Mouse (Mus musculus) stomach, postnatal 0 days (tissue): ENCODE results near the gene L3mbtl3. TPM values are rescaled to one million over a fixed set of nuclear protein-coding genes. Genes with fewer than 3 reads are reported as not detected.

ENCODE experiments used
- ATAC-seq: fragments of 200-750 bp; cut with Nextera tagmentation; 2 replicates; pipeline ENCODE4 v1.8.0; 2017; ENCODE audit not compliant: low FRiP score, low TSS enrichment
- DNase-seq: peaks from one replicate; pipeline ENCODE4 v3.0.0-alpha.2; 2016; ENCODE audit warnings: low spot score
- H3K27ac ChIP-seq: fragments of 300-500 bp; sonication (generic); replicated peaks from 2 replicates; pipeline ENCODE4 v1.5.1; 2014; ENCODE audit warnings: mild to moderate bottlenecking, control low read depth
- H3K27me3 ChIP-seq: fragments of 300-500 bp; sonication (generic); 2 replicates; pipeline ENCODE4 v1.6.1; 2014; ENCODE audit warnings: low read length; ENCODE audit not compliant: control insufficient read depth, insufficient read depth
- H3K36me3 ChIP-seq: fragments of 300-500 bp; sonication (generic); 2 replicates; pipeline ENCODE4 v1.6.1; 2014; ENCODE audit warnings: low read length, mixed read lengths; ENCODE audit not compliant: control insufficient read depth, insufficient read depth
- H3K4me1 ChIP-seq: fragments of 300-500 bp; sonication (generic); replicated peaks from 2 replicates; pipeline ENCODE4 v1.6.1; 2014; ENCODE audit warnings: antibody characterized with exemption; ENCODE audit not compliant: control insufficient read depth, insufficient read depth
- H3K4me2 ChIP-seq: fragments of 300-500 bp; sonication (generic); replicated peaks from 2 replicates; pipeline ENCODE4 v1.6.1; 2014; ENCODE audit warnings: low read depth, mild to moderate bottlenecking, control low read depth, moderate library complexity
- H3K4me3 ChIP-seq: fragments of 300-500 bp; sonication (generic); 2 replicates; pipeline ENCODE4 v1.5.1; 2014; ENCODE audit warnings: low read depth, low read length, control low read depth
- H3K9ac ChIP-seq: fragments of 300-500 bp; sonication (generic); 2 replicates; pipeline ENCODE4 v1.6.1; 2014; ENCODE audit warnings: mild to moderate bottlenecking, low read length, control low read depth, mixed read lengths
- H3K9me3 ChIP-seq: fragments of 300-500 bp; sonication (generic); 2 replicates; pipeline ENCODE4 v1.6.1; 2016; ENCODE audit warnings: low read length; ENCODE audit not compliant: control insufficient read depth
- CTCF ChIP-seq: IDR thresholded peaks from 2 replicates; pipeline ENCODE4 v1.5.1; 2016; ENCODE audit warnings: antibody characterized with exemption, low read depth, mild to moderate bottlenecking, moderate library complexity
- EP300 ChIP-seq: optimal IDR thresholded peaks from 2 replicates; pipeline ENCODE3; 2016; ENCODE audit warnings: antibody characterized with exemption
- WGBS: fragments of 180-500 bp; shearing (Covaris S2); extraction: QIAGEN DNeasy Blood & Tissue Kit; methylation state at CpG from one replicate; pipeline ENCODE4 v1.1.7; 2014; 5-methylcytosine and 5-hydroxymethylcytosine counted together
- polyA plus RNA-seq: library from polyadenylated mRNA; unstranded; fragments of >200 nt; fragmentation: Nextera tagmentation; extraction: Ambion mirVana; gene quantifications from 2 replicates; pipeline ENCODE4 v1.2.1, GENCODE M21; 2015

Gene L3mbtl3
- 4.3 and 4.9 TPM in 2 replicates for polyA plus RNA-seq

DNA sequence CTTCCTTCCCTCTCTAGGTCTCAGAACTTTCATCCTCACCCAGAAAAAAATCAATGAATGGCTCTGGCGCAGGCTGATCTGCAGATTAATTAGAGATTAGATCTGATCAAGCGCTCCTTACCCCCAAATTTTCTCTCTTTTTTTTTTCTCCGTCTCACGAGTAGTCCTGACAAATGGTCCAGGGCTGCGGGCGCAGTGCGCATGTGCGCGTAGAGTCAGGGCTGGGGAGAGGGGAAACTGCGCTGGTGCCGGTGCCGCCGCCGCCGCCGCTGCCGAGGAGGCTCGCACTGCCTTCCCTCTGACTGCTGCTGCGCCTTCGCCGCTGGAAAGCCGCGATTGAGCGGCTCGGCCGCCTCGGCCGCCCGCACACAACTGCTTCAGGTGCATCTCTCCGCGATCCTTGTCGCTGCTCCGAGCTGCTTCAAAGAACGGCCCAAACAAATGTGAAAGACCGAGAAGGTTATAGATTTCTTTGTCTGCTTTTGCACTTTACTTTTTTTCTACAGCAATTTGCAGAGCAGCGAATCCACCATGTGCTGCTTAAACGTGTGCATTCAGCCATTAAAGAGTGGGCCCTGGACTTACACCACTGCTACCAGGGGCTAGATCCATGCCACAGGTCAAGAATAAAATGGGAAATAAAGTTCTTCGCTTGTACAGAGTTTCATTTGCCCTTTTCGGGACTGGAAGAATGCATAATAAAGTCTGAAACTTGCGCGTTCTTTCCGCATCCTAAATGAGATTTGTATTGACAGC lies at the start of gene L3mbtl3:
Gene L3mbtl3 (minus strand): TSS at position 182 of the 756 bp plus-strand sequence.
- Histone ChIP-seq H3K4me2 (peak within 1 kb of the TSS; percentile 90), H3K4me3 (peak within 1 kb of the TSS; percentile 90), H3K27ac (peak within 1 kb of the TSS; percentile 97), H3K9me3 (no peaks in the 10 kb centered on the region), H3K9ac (peak within 1 kb of the TSS; percentile 93), H3K27me3 (no peaks in the 10 kb centered on the region), H3K36me3 (no peaks in the 10 kb centered on the region), H3K4me1 (no peaks in the 10 kb centered on the region)
- DNase-seq (peak; percentile 88), ATAC-seq (peak; percentile 71; the same call in 1 of the 2 replicates)
- TF ChIP-seq CTCF (no peak), EP300 (no peak)
- 4% methylated on average over 42 of the region's 42 CpGs for WGBS

DNA sequence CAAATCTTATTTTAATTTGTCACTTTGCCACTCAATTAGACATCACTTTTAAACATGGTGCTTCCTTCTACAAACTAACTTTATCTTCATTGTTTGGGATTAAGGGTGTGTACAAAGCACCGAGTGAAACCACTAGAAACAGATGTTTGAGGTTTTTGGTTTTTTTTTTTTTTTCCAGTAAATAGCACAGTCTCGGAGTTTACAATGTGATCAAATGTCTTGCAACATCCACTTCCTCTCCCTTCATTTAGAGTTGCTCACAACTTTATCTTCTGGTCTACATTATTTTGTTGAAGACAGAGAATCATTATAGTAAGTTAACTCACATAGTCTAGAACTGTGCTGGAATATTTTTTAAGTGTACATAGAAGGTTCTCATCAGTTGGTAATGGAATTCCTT lies 45.4 kb upstream of the L3mbtl3 start:
- Histone ChIP-seq H3K4me3 (no peak overlapping the region), H3K27ac (no peak overlapping the region), H3K4me2 (no peak overlapping the region), H3K27me3 (no peaks in the 10 kb centered on the region), H3K9me3 (no peaks in the 10 kb centered on the region), H3K4me1 (no peaks in the 10 kb centered on the region), H3K9ac (no peak overlapping the region), H3K36me3 (no peaks in the 10 kb centered on the region)
- 35% methylated on average over 2 of the region's 2 CpGs for WGBS
- ATAC-seq (no peak), DNase-seq (no peak)
- no peak for TF ChIP-seq CTCF
- no peak for TF ChIP-seq EP300

DNA sequence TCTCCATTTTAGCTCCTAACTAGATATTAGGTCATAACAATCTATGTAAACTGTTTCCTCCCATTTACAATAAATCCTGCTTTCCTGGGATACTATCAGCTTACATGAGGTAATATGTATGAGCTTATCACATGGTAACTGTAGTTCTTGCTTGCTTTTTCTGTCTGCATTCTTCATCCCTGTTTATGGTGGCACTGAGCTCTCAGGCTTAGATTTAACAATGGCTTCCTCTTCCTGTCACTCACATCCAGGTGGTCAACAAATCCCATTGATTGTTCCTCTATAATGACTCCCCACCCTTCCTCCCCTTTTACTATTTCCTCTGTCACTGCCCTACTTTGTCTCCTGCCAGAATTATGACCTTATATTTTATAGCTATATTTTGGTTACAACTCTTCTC lies 12.9 kb upstream of the L3mbtl3 start:
- no peak for DNase-seq
- Histone ChIP-seq H3K36me3 (no peaks in the 10 kb centered on the region), H3K4me3 (no peak overlapping the region), H3K4me1 (no peaks in the 10 kb centered on the region), H3K9ac (no peak overlapping the region), H3K27ac (no peak overlapping the region), H3K4me2 (no peak overlapping the region), H3K9me3 (no peaks in the 10 kb centered on the region), H3K27me3 (no peaks in the 10 kb centered on the region)
- TF ChIP-seq CTCF (no peak), EP300 (no peak)
- ATAC-seq: no peak

DNA sequence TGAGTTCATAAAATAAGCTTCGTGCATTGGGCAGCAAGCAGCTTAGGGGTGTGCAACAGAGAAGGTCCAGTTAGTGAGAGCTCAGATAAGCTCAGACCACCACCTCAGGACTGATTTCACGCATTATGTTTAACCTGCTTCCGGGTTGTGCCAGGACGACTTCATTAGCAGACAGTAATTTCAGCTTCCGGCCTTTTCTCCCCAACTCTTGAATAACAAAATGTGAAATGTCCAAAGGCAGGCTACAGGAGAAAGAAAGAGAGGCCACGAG lies 1.5 kb upstream of the L3mbtl3 start:
- no peaks in the 10 kb centered on the region for H3K4me1 ChIP-seq
- DNase-seq (no peak), ATAC-seq (no peak)
- no peaks in the 10 kb centered on the region for H3K9me3 ChIP-seq
- TF ChIP-seq CTCF: no peak
- TF ChIP-seq EP300: no peak
- WGBS: 88% methylated on average over 6 of the region's 6 CpGs
- H3K4me3 ChIP-seq: no peak overlapping the region
- H3K36me3 ChIP-seq: no peaks in the 10 kb centered on the region
- no peak overlapping the region for H3K9ac ChIP-seq
- H3K27me3 ChIP-seq: no peaks in the 10 kb centered on the region
- no peak overlapping the region for H3K27ac ChIP-seq
- no peak overlapping the region for H3K4me2 ChIP-seq

DNA sequence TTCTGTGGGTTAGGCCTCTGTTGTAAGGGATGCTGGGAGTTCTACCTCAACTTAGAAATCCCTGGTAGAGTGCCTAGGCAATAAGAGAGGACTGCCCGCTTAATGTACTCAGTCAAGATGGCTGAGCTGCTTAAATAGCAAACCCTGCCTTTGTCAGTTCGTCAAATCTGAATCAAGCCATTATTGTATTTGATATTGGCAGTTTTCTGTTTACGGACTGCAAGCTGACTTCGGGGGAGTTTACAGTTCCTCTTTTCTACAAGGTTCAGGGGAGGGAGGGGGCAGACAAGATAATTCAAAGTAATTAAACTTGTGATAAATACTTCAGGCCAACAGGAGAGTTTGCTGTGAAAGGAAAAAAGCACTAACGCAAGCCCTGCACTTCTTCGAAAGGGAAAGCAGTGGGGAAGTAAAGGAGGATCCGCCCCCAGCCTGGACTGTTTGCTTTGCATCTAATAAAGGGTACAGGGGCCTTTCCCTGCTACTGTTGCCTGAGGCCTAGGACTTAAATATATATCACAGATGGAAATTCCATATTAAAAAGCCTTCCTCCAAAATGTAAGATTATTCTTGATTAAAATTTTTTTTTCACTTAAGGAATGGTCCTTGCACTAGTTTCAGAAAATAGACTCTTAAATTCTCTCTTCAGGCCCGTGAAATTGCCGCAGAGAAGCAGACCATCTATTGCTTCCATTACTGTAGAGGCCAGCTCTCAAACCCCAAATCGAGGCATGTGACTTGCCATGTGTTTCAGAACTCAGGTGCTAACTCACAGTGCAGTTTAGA lies 968 bp upstream of the L3mbtl3 start:
- peak overlapping the region; percentile 90; the same call in 1 of the 2 replicates for H3K4me3 ChIP-seq
- WGBS: 50% methylated on average over 10 of the region's 10 CpGs
- H3K9ac ChIP-seq: no peak overlapping the region
- DNase-seq (no peak), ATAC-seq (no peak)
- no peaks in the 10 kb centered on the region for H3K4me1 ChIP-seq
- TF ChIP-seq CTCF (no peak), EP300 (no peak)
- H3K9me3 ChIP-seq: no peaks in the 10 kb centered on the region
- H3K27me3 ChIP-seq: no peaks in the 10 kb centered on the region
- peak overlapping the region; percentile 90 for H3K4me2 ChIP-seq
- H3K27ac ChIP-seq: no peak overlapping the region
- no peaks in the 10 kb centered on the region for H3K36me3 ChIP-seq

DNA sequence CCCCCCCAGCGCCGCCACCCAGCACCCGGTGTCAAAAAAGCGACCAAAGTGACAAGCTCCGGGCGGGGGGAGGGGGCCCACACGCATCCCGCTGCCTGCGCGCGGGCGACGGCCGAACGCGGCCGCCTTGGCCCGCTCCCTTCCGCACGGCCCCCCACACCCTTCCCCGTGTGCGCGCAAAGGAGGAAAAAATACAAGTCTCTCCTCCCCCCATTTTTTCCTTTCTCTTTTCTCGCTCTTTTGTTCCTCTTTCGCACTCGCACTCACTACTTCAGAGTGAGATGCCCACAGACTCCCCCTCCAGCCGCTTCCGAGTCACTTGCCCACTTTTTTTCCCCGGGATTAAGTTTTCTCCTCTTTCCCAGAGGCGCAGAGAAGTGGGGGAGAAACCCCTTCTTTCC lies 420 bp downstream of the L3mbtl3 start:
- Histone ChIP-seq H3K27ac (peak overlapping the region; percentile 97), H3K27me3 (no peaks in the 10 kb centered on the region), H3K4me3 (peak overlapping the region; percentile 90), H3K4me2 (peak overlapping the region; percentile 90), H3K9ac (peak overlapping the region; percentile 93), H3K36me3 (no peaks in the 10 kb centered on the region), H3K4me1 (no peaks in the 10 kb centered on the region), H3K9me3 (no peaks in the 10 kb centered on the region)
- no peak for TF ChIP-seq CTCF
- no peak for TF ChIP-seq EP300
- no peak for DNase-seq
- peak; percentile 36; the same call in 1 of the 2 replicates for ATAC-seq
- WGBS: under 1% methylated on average over 20 of the region's 30 CpGs
